Mouse (Mus musculus): ENCODE measurements around the gene Mrpl36.

Mrpl36 gene

DNA sequence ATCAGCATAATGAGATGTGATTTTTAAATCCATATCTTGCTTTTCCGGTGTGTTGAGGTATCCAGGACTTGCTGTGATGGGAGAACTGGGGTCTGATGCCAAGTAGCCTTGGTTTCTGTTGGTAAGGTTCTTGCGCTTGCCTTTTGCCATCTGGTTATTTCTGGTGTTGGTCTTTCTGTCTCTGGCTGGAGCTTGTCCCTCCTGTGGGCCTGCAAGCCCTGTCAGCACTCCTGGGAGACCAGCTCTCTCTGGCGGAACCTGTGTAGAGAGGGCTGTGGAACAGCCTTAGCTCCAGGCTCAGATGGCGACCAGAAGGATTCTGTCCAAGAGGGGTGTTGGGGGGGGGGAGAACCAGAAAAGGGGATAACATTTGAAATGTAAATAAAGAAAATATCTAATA lies 18.4 kb downstream of the Mrpl36 start:
- DNase-seq (ENCODE audit: low read depth) = peak; percentile 4

GRCm38 (mm10) chr13:73347171-73347570 lies 18.9 kb downstream of the Mrpl36 start:
- no peak for DNase-seq (ENCODE audit: low read depth)

GRCm38 (mm10) chr13:73347922-73348650 lies 19.8 kb downstream of the Mrpl36 start:
- DNase-seq (ENCODE audit: low read depth) = no peak

DNA sequence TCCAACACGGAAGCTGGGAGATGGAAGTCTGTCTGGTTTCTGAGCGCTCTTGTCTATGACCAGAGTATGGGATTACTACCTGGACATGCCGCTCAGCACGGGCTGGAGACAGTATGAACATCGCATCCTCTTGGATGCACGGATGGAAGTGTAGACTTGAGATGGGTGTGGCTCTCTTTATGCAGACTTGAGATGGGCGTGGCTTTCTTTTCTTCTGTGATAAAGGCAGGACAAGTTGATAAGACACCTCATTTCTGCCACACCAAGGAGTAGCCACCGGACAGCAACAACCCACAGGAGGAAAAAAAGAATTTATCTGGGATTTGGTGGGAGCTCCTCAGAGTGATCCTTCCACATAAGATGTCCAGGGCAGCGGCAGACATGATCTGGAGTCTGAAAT lies 22.4 kb downstream of the Mrpl36 start:
- DNase-seq (ENCODE audit: low read depth) = no peak

- peak; percentile 36 for DNase-seq (ENCODE audit: low read depth)
These were observed 23.6 kb downstream of the Mrpl36 start for GRCm38 (mm10) chr13:73351910-73352309.

GRCm38 (mm10) chr13:73352491-73352890 lies 24.2 kb downstream of the Mrpl36 start:
- no peak for DNase-seq (ENCODE audit: low read depth)

- DNase-seq (ENCODE audit: low read depth) = no peak
These were observed 28.8 kb downstream of the Mrpl36 start for GRCm38 (mm10) chr13:73357106-73357505.

- DNase-seq (ENCODE audit: low read depth) = no peak
These were observed 45.1 kb downstream of the Mrpl36 start for GRCm38 (mm10) chr13:73373367-73373766.

DNA sequence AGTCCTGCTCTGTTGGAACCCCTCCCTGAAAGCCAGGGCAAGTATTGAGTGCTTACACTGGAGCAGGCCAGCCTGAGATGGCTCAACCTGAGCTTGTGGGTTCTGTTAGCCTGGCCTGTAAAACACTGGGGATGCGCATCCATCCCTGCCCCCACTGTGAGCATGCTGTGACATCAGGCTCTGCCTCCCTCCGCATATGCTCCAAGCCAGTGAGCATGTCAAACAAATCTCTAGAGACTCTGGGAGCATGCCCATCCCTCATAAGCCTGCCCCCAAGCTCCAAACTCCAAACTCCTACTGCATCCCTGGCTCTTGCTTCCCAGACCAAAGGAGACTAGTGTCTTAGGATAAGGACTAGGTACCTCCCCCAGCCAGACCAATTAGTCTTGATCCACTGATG lies 46.3 kb downstream of the Mrpl36 start:
- no peak for DNase-seq (ENCODE audit: low read depth)

DNA sequence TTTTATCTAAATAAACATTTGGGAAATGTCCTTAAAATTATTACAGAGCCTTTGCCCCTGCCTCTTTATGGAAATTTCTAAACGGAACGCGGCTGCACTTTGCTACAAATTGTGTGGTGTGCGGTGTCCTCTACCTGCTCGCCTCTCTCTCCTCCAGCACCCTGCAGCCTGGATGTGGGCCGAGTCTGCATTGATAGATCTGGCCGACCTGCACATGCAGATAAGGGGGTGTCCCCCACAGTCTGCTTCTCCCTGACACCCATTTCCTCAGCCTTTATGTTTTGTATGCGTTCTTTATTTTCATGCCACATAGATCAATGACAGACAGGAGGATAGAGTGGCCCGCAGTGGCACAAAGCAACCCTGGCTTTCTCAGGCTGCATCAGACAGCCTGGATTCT lies 49.3 kb downstream of the Mrpl36 start:
- no peak for DNase-seq (ENCODE audit: low read depth)
